Mouse (Mus musculus): ENCODE measurements at regions not wholly inside any gene's neighbourhood (a gene's known extent, or its start where the extent isn't known, plus 50 kb on each side); places are given as distances from the start of the nearest gene placed in this dataset.

DNA sequence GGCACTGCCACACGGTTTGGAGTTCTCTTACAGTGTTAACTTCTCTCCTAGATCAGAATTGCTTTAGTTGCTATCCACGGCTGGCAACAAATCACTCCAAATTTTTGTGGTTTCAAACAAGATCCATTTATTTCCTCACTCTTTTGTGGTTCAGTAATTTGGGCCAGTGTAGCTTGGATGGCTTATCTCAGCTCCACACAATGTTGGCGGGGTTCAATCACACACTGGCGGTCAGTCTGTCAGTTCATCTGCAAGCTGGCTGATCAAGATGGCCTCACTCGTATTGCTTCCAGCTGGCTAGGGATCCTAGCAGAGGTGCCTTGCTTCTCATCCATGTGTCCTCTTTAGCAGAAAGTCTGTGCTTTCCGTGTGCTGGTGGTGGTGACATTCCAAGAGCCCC lies 577.7 kb upstream of the Fam160b2 start:
- no peak overlapping the region for H3K27ac ChIP-seq
- H3K4me3 ChIP-seq: no peak overlapping the region
- peaks cover 8% of the 10 kb centered on the region for H3K4me1 ChIP-seq
- no peak overlapping the region for H3K9ac ChIP-seq
- no peaks in the 10 kb centered on the region for H3K36me3 ChIP-seq
- 61% methylated on average over 6 of the region's 6 CpGs for WGBS
- H3K4me2 ChIP-seq: no peak overlapping the region
- H3K9me3 ChIP-seq: no peaks in the 10 kb centered on the region
- no peaks in the 10 kb centered on the region for H3K27me3 ChIP-seq
- no peak for ATAC-seq (ENCODE audit: insufficient number of reproducible peaks, insufficient read depth, low FRiP score, low TSS enrichment, low read depth)

DNA sequence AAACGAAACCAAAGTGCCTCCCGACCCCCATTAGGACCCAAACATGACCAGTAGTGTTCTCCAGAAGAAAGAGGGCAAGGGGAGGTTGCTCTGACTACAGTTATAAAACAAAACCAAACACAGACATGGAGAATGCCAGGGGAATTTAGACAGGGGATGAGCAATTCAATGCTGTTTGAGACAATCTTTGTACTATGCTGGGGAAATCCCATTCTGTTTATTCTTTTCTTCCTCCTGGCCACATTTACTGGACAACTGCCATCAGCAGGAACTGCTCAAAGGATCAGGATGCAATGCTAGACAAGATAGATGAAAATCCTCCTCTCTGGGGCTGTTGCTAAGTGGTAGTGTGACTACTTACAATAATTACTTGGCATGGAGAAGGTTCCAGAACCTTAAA lies 574.5 kb upstream of the Fam160b2 start:
- ATAC-seq (ENCODE audit: insufficient number of reproducible peaks, insufficient read depth, low FRiP score, low TSS enrichment, low read depth): no peak

DNA sequence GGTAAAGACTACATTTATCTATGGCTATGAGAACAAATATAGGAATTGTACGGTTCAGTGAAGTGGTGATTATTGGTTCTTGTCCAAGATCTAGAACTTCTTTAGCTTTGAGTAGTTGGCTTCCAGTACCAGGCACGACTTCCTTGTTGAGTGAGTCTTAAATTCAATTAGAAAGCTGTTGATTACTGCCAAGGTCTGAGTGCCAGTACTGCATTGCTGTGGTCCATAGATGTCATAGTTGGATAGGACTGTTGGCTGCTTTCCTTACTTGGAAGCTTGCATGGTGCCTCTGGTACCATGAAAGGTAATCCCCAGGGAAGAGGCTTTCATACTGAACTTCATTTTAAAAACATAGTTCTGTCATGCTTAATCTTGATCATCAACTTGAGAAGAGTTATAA lies 559.9 kb upstream of the Fam160b2 start:
- ATAC-seq (ENCODE audit: insufficient number of reproducible peaks, insufficient read depth, low FRiP score, low TSS enrichment, low read depth): no peak
- Histone ChIP-seq H3K4me1 (no peaks in the 10 kb centered on the region), H3K27me3 (no peaks in the 10 kb centered on the region), H3K9ac (no peak overlapping the region), H3K36me3 (no peaks in the 10 kb centered on the region), H3K4me2 (no peak overlapping the region), H3K4me3 (no peak overlapping the region), H3K27ac (no peak overlapping the region), H3K9me3 (no peaks in the 10 kb centered on the region)
- WGBS: 68% methylated on average over 2 of the region's 2 CpGs

More for the DNA sequence above, 574.5 kb upstream of the Fam160b2 start:
- Histone ChIP-seq H3K9me3 (no peaks in the 10 kb centered on the region), H3K4me1 (peaks cover 8% of the 10 kb centered on the region), H3K4me3 (no peak overlapping the region), H3K36me3 (no peaks in the 10 kb centered on the region), H3K9ac (no peak overlapping the region), H3K27ac (no peak overlapping the region), H3K27me3 (no peaks in the 10 kb centered on the region), H3K4me2 (no peak overlapping the region)
- WGBS: 76% methylated on average over 2 of the region's 2 CpGs

DNA sequence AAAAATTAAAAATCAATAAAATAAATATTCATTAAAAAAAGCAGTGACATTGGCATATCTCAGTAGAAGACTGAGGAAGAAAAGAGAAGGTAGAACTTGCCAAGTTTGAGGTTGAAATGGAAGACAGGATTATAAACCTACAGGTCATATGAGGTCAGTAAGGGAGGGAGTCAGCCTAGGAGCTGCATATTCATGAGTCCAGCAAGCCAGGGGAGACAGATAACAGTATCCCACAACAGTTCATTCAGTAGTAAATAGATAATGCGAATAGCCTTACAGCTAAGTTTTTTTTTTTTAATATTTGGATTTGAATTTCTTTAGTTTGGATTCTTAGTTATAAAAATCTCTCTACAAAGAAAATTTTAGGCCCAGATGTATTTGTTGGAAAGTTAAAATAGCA lies 542.8 kb upstream of the Fam160b2 start:
- Histone ChIP-seq H3K4me2 (no peak overlapping the region), H3K9ac (no peak overlapping the region), H3K27me3 (no peaks in the 10 kb centered on the region), H3K9me3 (no peaks in the 10 kb centered on the region), H3K4me1 (no peaks in the 10 kb centered on the region), H3K36me3 (no peaks in the 10 kb centered on the region), H3K27ac (no peak overlapping the region), H3K4me3 (no peak overlapping the region)
- WGBS: 98% methylated on average over 1 of the region's 1 CpGs
- no peak for ATAC-seq (ENCODE audit: insufficient number of reproducible peaks, insufficient read depth, low FRiP score, low TSS enrichment, low read depth)

DNA sequence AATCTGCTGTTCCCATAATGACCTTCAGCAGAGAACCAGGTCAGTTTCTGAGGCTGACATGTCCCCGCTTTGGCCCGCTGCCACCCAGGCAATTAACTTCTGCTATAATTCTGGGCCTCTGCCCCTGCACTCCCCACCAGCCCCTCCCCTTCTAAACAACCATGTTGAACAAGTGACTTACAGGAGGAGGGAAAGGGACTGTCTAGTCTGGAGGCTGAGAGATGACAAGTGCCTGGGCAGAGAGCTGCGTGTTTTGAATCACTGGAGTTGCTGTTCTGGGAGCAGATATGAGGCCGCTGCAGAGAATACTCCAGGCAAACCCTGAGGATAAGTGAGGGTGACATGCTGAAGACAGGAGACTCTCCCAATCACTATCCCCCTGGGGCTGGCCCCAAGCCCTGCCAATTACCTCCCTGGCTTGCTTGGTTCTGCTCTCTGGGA lies 530.2 kb upstream of the Fam160b2 start:
- 71% methylated on average over 4 of the region's 4 CpGs for WGBS
- Histone ChIP-seq H3K9me3 (no peaks in the 10 kb centered on the region), H3K4me2 (no peak overlapping the region), H3K4me1 (no peaks in the 10 kb centered on the region), H3K4me3 (no peak overlapping the region), H3K27ac (no peak overlapping the region), H3K36me3 (no peaks in the 10 kb centered on the region), H3K27me3 (no peaks in the 10 kb centered on the region), H3K9ac (no peak overlapping the region)
- ATAC-seq (ENCODE audit: insufficient number of reproducible peaks, insufficient read depth, low FRiP score, low TSS enrichment, low read depth): 0 out of 2 replicates have a peak, but pooled peaks have one; percentile 26

DNA sequence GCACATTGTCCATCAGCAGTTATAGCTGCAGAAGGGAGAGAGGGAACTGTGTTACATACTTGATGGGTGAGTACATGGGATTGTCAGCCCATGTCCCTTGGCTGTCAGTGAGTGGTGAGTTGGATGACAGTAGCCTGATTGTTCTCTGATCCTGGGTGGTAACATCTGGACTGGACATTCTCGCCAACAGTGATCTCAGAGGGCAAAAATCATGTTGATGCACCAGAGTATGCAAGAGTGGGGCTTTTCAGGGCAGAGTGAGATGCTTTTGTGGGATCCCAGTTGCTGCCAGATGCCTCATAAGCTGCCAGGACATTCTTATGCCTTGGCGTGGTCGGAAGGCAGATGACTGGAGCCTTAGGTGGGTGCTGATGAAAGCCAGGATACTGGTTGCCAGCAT lies 528.9 kb upstream of the Fam160b2 start:
- Histone ChIP-seq H3K9ac (no peak overlapping the region), H3K4me2 (no peak overlapping the region), H3K4me1 (no peaks in the 10 kb centered on the region), H3K27me3 (no peaks in the 10 kb centered on the region), H3K4me3 (no peak overlapping the region), H3K27ac (no peak overlapping the region), H3K9me3 (no peaks in the 10 kb centered on the region), H3K36me3 (no peaks in the 10 kb centered on the region)
- ATAC-seq (ENCODE audit: insufficient number of reproducible peaks, insufficient read depth, low FRiP score, low TSS enrichment, low read depth): no peak
- 71% methylated on average over 3 of the region's 3 CpGs for WGBS

DNA sequence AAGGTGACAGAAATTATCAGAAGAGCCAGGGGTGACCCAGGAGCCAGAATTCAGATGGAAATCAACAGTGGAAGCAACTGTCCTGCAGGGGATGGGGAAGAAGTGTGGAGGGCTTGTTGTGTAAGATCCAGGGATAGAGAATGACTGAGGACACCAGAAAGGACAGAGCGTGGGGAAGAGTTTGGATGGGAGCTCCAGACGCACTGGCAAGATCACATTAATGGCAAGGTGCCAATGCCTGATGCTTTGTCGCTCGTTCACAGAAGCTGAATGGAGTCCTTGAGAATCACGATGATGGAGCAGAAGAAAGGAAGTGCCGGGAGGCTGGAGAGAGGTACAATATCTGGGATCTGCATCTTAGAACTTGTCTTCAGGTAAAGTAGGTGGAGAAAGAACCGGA lies 519.0 kb upstream of the Fam160b2 start:
- no peak overlapping the region for H3K4me2 ChIP-seq
- no peaks in the 10 kb centered on the region for H3K36me3 ChIP-seq
- H3K4me3 ChIP-seq: no peak overlapping the region
- H3K27ac ChIP-seq: no peak overlapping the region
- ATAC-seq (ENCODE audit: insufficient number of reproducible peaks, insufficient read depth, low FRiP score, low TSS enrichment, low read depth): no peak
- WGBS: 92% methylated on average over 7 of the region's 7 CpGs
- no peaks in the 10 kb centered on the region for H3K9me3 ChIP-seq
- no peaks in the 10 kb centered on the region for H3K27me3 ChIP-seq
- no peaks in the 10 kb centered on the region for H3K4me1 ChIP-seq
- H3K9ac ChIP-seq: no peak overlapping the region

DNA sequence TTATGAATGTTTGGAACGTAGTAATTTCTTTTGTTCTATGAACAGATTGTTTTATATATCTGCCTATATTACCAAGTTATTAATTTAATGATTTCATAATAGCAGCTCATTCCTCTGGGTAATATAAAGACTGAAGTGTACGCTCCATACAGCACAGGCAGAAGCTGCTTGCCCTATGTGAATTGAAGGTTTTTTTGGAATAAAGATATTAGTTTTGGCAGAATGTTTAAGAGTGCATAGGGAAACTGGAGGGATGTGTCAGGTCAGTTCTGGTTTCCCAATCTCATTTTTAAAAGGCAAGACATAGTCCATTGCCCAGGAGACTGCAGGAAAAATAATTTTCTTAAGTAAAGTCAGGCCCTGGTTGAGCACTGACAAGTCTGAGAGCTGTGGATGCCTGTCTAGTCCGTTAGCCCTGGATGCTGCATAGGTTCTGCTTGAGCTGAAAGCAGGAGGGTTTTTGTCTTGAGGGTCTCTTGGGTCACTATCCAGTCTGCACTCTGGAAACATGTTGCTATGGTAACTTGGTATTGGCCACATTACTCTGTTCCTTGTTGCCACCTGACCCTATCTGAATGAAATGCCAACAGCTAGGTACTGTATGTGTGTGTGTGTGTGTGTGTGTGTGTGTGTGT lies 516.3 kb upstream of the Fam160b2 start:
- H3K9ac ChIP-seq: no peak overlapping the region
- H3K36me3 ChIP-seq: no peaks in the 10 kb centered on the region
- H3K9me3 ChIP-seq: no peaks in the 10 kb centered on the region
- H3K27me3 ChIP-seq: no peaks in the 10 kb centered on the region
- WGBS: 73% methylated on average over 3 of the region's 3 CpGs
- no peak overlapping the region for H3K27ac ChIP-seq
- no peak for ATAC-seq (ENCODE audit: insufficient number of reproducible peaks, insufficient read depth, low FRiP score, low TSS enrichment, low read depth)
- H3K4me2 ChIP-seq: no peak overlapping the region
- H3K4me1 ChIP-seq: peaks cover 7% of the 10 kb centered on the region; the same call in 1 of the 2 replicates
- H3K4me3 ChIP-seq: no peak overlapping the region

DNA sequence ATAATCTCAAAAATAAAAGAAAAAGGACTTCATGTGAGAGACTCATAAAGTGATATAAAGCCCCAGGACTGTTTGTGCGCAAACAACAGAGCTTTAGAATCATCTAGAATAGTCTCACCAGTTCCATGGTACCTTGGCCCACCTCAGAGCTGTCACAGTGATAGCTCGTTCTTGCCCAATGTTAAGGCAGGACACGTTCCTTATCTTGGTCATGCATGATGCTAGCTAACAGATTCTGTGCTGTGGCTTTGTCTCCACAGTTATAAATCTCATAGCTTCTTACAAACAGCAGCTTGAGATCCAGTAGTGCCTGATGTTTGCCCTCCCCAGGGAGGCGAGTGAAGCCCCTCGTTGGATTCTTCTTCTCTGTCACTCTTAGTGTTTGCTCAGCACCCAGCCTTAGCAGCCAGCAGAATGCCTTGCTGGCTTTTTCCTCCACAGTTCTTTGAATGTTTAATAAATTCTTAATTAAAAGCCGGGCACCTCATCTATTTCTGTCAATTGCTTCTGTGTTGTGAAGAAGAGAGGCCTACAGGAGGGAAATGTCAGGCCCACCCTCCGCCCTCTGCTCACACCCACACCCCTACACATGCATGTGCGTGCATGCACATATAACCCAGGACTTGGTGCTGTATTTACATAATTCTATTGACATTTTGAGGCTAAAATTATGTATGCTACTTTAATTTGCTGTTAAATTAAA lies 515.6 kb upstream of the Fam160b2 start:
- H3K4me1 ChIP-seq: peaks cover 10% of the 10 kb centered on the region; the same call in 1 of the 2 replicates
- ATAC-seq (ENCODE audit: insufficient number of reproducible peaks, insufficient read depth, low FRiP score, low TSS enrichment, low read depth): no peak
- H3K9ac ChIP-seq: no peak overlapping the region
- no peak overlapping the region for H3K27ac ChIP-seq
- H3K36me3 ChIP-seq: no peaks in the 10 kb centered on the region
- no peak overlapping the region for H3K4me2 ChIP-seq
- H3K9me3 ChIP-seq: no peaks in the 10 kb centered on the region
- no peak overlapping the region for H3K4me3 ChIP-seq
- no peaks in the 10 kb centered on the region for H3K27me3 ChIP-seq
- WGBS: 83% methylated on average over 8 of the region's 8 CpGs

DNA sequence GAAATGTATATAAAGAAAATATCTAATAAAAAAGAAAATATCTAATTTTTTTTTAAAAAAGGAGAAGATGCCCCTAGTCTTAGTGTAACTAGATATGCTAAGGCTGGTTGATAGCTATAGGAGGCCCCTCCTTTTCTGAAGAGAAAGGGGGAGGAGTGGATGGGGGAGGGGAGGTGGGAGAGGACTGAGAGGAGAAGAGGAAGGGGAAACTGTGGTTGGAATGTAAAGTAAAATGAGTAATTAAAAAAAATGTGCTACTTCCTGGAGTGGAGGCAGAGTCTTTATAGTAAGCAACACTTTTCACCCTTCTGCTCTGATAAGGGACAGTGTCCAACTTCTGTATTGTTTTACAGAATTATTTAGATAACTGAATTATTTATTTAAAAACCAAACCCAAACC lies 513.6 kb upstream of the Fam160b2 start:
- Histone ChIP-seq H3K36me3 (no peaks in the 10 kb centered on the region), H3K4me3 (no peak overlapping the region), H3K27me3 (no peaks in the 10 kb centered on the region), H3K4me2 (no peak overlapping the region), H3K27ac (no peak overlapping the region), H3K4me1 (peaks cover 10% of the 10 kb centered on the region; the same call in 1 of the 2 replicates), H3K9ac (no peak overlapping the region), H3K9me3 (no peaks in the 10 kb centered on the region)
- ATAC-seq (ENCODE audit: insufficient number of reproducible peaks, insufficient read depth, low FRiP score, low TSS enrichment, low read depth): no peak

DNA sequence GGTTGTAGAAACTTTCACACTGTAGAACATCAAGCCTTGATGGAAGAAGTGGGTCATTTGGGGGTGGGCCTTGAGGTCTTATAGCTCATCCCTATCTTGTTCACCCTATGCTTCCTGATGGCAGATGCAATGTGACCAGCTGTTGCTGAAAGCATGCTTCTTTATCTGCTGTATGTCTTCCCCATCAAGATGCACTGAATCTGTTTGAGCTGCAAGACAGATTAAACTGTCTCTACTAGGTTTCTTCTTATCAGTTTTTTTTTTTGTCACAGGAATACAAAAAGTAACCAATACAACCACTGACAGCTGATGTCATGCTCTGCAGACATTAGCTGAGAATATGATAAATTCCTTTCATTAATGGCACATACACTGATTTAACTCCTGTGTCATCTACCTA lies 505.0 kb upstream of the Fam160b2 start:
- Histone ChIP-seq H3K4me2 (no peak overlapping the region), H3K4me1 (no peaks in the 10 kb centered on the region), H3K4me3 (no peak overlapping the region)

DNA sequence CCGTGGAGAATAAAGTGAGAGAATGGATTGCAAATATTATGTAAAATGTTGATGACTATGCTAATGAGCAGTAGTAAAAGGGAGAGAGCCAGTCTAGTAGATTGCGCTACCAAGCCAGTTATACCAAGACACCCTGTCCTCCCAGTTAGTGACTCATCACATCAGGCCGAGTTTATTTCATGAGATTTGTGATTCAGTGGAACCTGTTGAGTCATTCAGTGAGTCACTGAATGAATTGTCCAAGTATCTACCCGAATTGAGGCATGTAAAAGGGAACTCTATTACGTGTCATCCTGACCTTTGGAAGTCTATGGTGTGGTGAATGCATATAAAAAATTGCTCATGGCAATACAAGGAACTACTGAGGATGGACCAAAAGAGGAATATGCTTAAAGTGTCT lies 504.3 kb upstream of the Fam160b2 start:
- 85% methylated on average over 5 of the region's 5 CpGs for WGBS
- Histone ChIP-seq H3K36me3 (no peaks in the 10 kb centered on the region), H3K27ac (no peak overlapping the region), H3K4me1 (no peaks in the 10 kb centered on the region), H3K9ac (no peak overlapping the region), H3K4me3 (no peak overlapping the region), H3K4me2 (no peak overlapping the region), H3K9me3 (no peaks in the 10 kb centered on the region), H3K27me3 (no peaks in the 10 kb centered on the region)
- no peak for ATAC-seq (ENCODE audit: insufficient number of reproducible peaks, insufficient read depth, low FRiP score, low TSS enrichment, low read depth)

More for the DNA sequence above, 505.0 kb upstream of the Fam160b2 start:
- H3K9ac ChIP-seq: no peak overlapping the region
- no peaks in the 10 kb centered on the region for H3K9me3 ChIP-seq
- no peaks in the 10 kb centered on the region for H3K36me3 ChIP-seq
- no peak overlapping the region for H3K27ac ChIP-seq
- ATAC-seq (ENCODE audit: insufficient number of reproducible peaks, insufficient read depth, low FRiP score, low TSS enrichment, low read depth): no peak
- H3K27me3 ChIP-seq: no peaks in the 10 kb centered on the region
